Mouse (Mus musculus) MEL (cell line): Measurements from ENCODE around the gene Edil3. TPM values are rescaled to one million over a fixed set of nuclear protein-coding genes. Genes with fewer than 3 reads are reported as not detected.

Source experiments
- DNase-seq: peaks from one replicate; pipeline ENCODE4 v3.0.0; 2011; ENCODE audit warnings: low read depth, low spot score
- H3K27ac ChIP-seq: 2 replicates; pipeline ENCODE4 v1.5.1; 2012; ENCODE audit warnings: low read depth, mild to moderate bottlenecking, control low read depth, low read length, moderate library complexity; ENCODE audit not compliant: control insufficient read depth
- H3K27me3 ChIP-seq, 2 experiments: fragments of 150-350 bp in 1 of 2; sonication (generic) in 1 of 2; 2 replicates each; pipeline ENCODE4 v1.6.1; 2012; ENCODE audit warnings: low read length in 2 of 2, mild to moderate bottlenecking in 2 of 2, improper control_type of control experiment in 1 of 2, moderate library complexity in 1 of 2; ENCODE audit not compliant: insufficient read depth in 2 of 2, control insufficient read depth in 1 of 2
- H3K36me3 ChIP-seq, 2 experiments: 2 replicates each; pipeline ENCODE4 v1.6.1; 2012 to 2014; ENCODE audit warnings: low read length in 2 of 2, improper control_type of control experiment in 1 of 2, inconsistent platforms in 1 of 2, mild to moderate bottlenecking in 1 of 2; ENCODE audit not compliant: insufficient read depth in 2 of 2, control insufficient read depth in 1 of 2
- H3K4me1 ChIP-seq, 2 experiments: fragments of 150-350 bp in 1 of 2; sonication (generic) in 1 of 2; 2 replicates each; pipeline ENCODE4 v1.6.1; 2012; ENCODE audit warnings: low read length in 2 of 2, improper control_type of control experiment in 1 of 2, mild to moderate bottlenecking in 1 of 2; ENCODE audit not compliant: insufficient read depth in 2 of 2, control insufficient read depth in 1 of 2
- H3K4me3 ChIP-seq, 2 experiments: fragments of 150-350 bp in 1 of 2; sonication (generic) in 1 of 2; 2 replicates each; pipeline ENCODE4 v1.5.1; 2012; ENCODE audit warnings: low read depth in 2 of 2, low read length in 2 of 2, mild to moderate bottlenecking in 2 of 2, moderate library complexity in 2 of 2, control low read depth in 1 of 2, improper control_type of control experiment in 1 of 2; ENCODE audit not compliant: control insufficient read depth in 1 of 2, insufficient read depth in 1 of 2
- H3K79me2 ChIP-seq: 2 replicates; pipeline ENCODE4 v1.6.1; 2012; ENCODE audit warnings: mild to moderate bottlenecking, low read length, moderate library complexity; ENCODE audit not compliant: control insufficient read depth, poor library complexity, insufficient read depth
- H3K9ac ChIP-seq: 2 replicates; pipeline ENCODE4 v1.6.1; 2012; ENCODE audit warnings: low read depth, mild to moderate bottlenecking, control low read depth, low read length, moderate library complexity; ENCODE audit not compliant: control insufficient read depth, poor library complexity, severe bottlenecking
- H3K9me3 ChIP-seq: fragments of 150-350 bp; sonication (generic); replicated peaks from 2 replicates; pipeline ENCODE4 v1.6.1; 2012; ENCODE audit warnings: mild to moderate bottlenecking, low read length, improper control_type of control experiment, moderate library complexity; ENCODE audit not compliant: insufficient read depth
- CHD1 ChIP-seq: IDR thresholded peaks from 2 replicates; pipeline ENCODE4 v1.6.1; 2012; ENCODE audit warnings: low read depth, mild to moderate bottlenecking, inconsistent platforms, low read length, improper control_type of control experiment
- CHD2 ChIP-seq: IDR thresholded peaks from 2 replicates; pipeline ENCODE4 v1.6.1; 2011; ENCODE audit warnings: low read length, improper control_type of control experiment
- CTCF ChIP-seq, 3 experiments: IDR thresholded peaks in 2 of 3; conservative IDR thresholded peaks in 1 of 3; 2 replicates each; pipeline ENCODE4 v1.5.1; 2011 to 2012; ENCODE audit warnings: low read length in 3 of 3, low read depth in 2 of 3, mild to moderate bottlenecking in 2 of 3, improper control_type of control experiment in 1 of 3, inconsistent platforms in 1 of 3, mixed read lengths in 1 of 3, moderate library complexity in 1 of 3; ENCODE audit not compliant: control insufficient read depth in 1 of 3, insufficient read depth in 1 of 3, poor library complexity in 1 of 3, severe bottlenecking in 1 of 3
- ELF1 ChIP-seq: IDR thresholded peaks from 2 replicates; pipeline ENCODE4 v1.6.1; 2014; ENCODE audit warnings: low read depth, mild to moderate bottlenecking, inconsistent platforms, low read length, improper control_type of control experiment, moderate library complexity
- EP300 ChIP-seq, 2 experiments: IDR thresholded peaks; 2 replicates each; pipeline ENCODE4 v1.6.1; 2011; ENCODE audit warnings: improper control_type of control experiment in 2 of 2, low read length in 2 of 2, low read depth in 1 of 2, mild to moderate bottlenecking in 1 of 2
- ETS1 ChIP-seq: IDR thresholded peaks from 2 replicates; pipeline ENCODE4 v1.6.1; 2012; ENCODE audit warnings: low read depth, mild to moderate bottlenecking, inconsistent platforms, low read length, improper control_type of control experiment, moderate library complexity
- GABPA ChIP-seq: IDR thresholded peaks from 2 replicates; pipeline ENCODE4 v1.6.1; 2012; ENCODE audit warnings: low read depth, mild to moderate bottlenecking, inconsistent platforms, low read length, improper control_type of control experiment, moderate library complexity
- GATA1 ChIP-seq: IDR thresholded peaks from 2 replicates; pipeline ENCODE4 v1.6.1; 2011; ENCODE audit warnings: low read depth, low read length, improper control_type of control experiment
- MAX ChIP-seq: IDR thresholded peaks from 2 replicates; pipeline ENCODE4 v1.6.1; 2011; ENCODE audit warnings: low read length, improper control_type of control experiment
- MXI1 ChIP-seq: IDR thresholded peaks from 2 replicates; pipeline ENCODE4 v1.6.1; 2011; ENCODE audit warnings: mild to moderate bottlenecking, low read depth, low read length, improper control_type of control experiment
- MYB ChIP-seq: IDR thresholded peaks from 2 replicates; pipeline ENCODE4 v1.6.1; 2011; ENCODE audit warnings: mild to moderate bottlenecking, low read depth, low read length, improper control_type of control experiment
- NELFE ChIP-seq: IDR thresholded peaks from 2 replicates; pipeline ENCODE4 v1.6.1; 2011; ENCODE audit warnings: low read depth, low read length, improper control_type of control experiment
- POLR2A ChIP-seq, 2 experiments: IDR thresholded peaks; 2 replicates each; pipeline ENCODE4 v1.6.1; 2011 to 2012; ENCODE audit warnings: low read length in 2 of 2, mild to moderate bottlenecking in 2 of 2, control low read depth in 1 of 2, improper control_type of control experiment in 1 of 2, low read depth in 1 of 2, moderate library complexity in 1 of 2; ENCODE audit not compliant: control insufficient read depth in 1 of 2, insufficient read depth in 1 of 2, poor library complexity in 1 of 2
- RAD21 ChIP-seq: IDR thresholded peaks from 2 replicates; pipeline ENCODE4 v1.6.1; 2011; ENCODE audit warnings: mild to moderate bottlenecking, low read depth, low read length, improper control_type of control experiment
- RCOR1 ChIP-seq: IDR thresholded peaks from 2 replicates; pipeline ENCODE4 v1.6.1; 2012; ENCODE audit warnings: low read depth, mild to moderate bottlenecking, inconsistent platforms, low read length, improper control_type of control experiment
- TAL1 ChIP-seq: IDR thresholded peaks from 2 replicates; pipeline ENCODE4 v1.6.1; 2012; ENCODE audit warnings: mild to moderate bottlenecking, inconsistent platforms, low read length, moderate library complexity, mixed read lengths
- UBTF ChIP-seq: IDR thresholded peaks from 2 replicates; pipeline ENCODE4 v1.6.1; 2012; ENCODE audit warnings: low read depth, mild to moderate bottlenecking, inconsistent platforms, low read length, improper control_type of control experiment, moderate library complexity, borderline replicate concordance; ENCODE audit not compliant: insufficient read depth
- ZC3H11A ChIP-seq: IDR thresholded peaks from 2 replicates; pipeline ENCODE4 v1.6.1; 2012; ENCODE audit warnings: low read depth, mild to moderate bottlenecking, inconsistent platforms, low read length, improper control_type of control experiment
- ZMIZ1 ChIP-seq: IDR thresholded peaks from 2 replicates; pipeline ENCODE4 v1.6.1; 2012; ENCODE audit warnings: low read depth, mild to moderate bottlenecking, inconsistent platforms, low read length, improper control_type of control experiment, moderate library complexity
- polyA plus RNA-seq, 2 experiments: library from polyadenylated mRNA; stranded (reverse) in 1 of 2; unstranded in 1 of 2; fragments of >175 nt in 1 of 2; fragments of >200 nt in 1 of 2; gene quantifications; 2 replicates each; pipeline versions ENCODE4 v1.2.1 to v1.2.4; 2012; ENCODE audit warnings: low replicate concordance in 2 of 2, low read depth in 1 of 2; ENCODE audit not compliant: insufficient read length in 2 of 2, insufficient read depth in 1 of 2, missing spikeins in 1 of 2
- total RNA-seq: library from RNA; depleted of rRNA; stranded (reverse); fragments of 300-350 nt; gene quantifications from 2 replicates; pipeline ENCODE4 v1.2.3, GENCODE M21; 2012; rRNA removed

The Edil3 gene
- total RNA-seq (not detected in 2 replicates), polyA plus RNA-seq (not detected)

DNA sequence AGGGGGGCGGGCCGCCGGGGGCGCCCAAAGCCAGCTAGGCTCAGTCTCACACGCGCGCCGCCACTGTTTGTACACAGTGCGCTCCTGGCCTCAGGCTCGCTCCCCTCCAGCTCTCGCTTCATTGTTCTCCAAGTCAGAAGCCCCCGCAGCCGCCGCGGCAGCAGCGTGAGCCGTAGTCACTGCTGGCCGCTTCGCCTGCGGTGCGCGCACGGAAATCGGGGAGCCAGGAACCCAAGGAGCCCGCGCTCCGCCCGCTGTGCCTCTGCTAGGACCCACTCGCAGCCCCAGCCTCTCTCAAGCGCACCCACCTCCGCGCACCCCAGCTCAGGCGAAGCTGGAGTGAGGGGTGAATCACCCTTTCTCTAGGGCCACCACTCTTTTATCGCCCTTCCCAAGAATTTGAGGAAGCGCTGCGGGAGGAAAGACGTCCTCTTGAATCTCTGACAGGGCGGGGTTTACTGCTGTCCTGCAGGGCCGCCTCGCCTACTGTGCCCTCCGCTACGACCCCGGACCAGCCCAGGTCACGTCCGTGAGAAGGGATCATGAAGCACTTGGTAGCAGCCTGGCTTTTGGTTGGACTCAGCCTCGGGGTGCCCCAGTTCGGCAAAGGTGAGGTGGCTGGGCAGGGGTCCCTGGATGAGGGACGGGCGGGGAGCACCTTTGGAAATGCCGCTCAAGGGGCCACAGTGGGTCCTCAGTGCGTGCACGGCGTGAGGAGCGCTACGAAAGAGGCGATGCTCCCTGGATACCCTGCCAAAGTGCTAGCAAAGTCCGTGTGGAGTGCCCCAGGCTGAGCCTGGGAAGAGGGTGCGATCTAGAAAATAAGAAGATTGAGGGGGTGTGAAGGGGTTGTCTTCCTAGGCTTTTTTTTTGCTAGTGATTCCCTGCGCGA lies at the start of gene Edil3:
Gene Edil3, plus strand, starts transcription at position 33 of the 892 bp plus-strand sequence.
- H3K4me3 ChIP-seq: no peak within 1 kb of the TSS
- no peak for DNase-seq
- no peak for TF ChIP-seq GABPA
- no peak for TF ChIP-seq ZC3H11A
- no peak for TF ChIP-seq MAX
- no peak for TF ChIP-seq ETS1
- no peak for TF ChIP-seq GATA1
- TF ChIP-seq CHD1: no peak
- TF ChIP-seq CHD2: no peak
- no peak for TF ChIP-seq NELFE
- no peak for TF ChIP-seq RCOR1
- TF ChIP-seq TAL1: no peak
- no peak for TF ChIP-seq CTCF (IDR thresholded peaks at IDR 0.05 in 2 of 3, conservative IDR thresholded peaks at IDR 0.05 in 1 of 3; ENCODE audit: control insufficient read depth in 1 of 3, insufficient read depth in 1 of 3, low read depth in 2 of 3, low read length in 3 of 3, poor library complexity in 1 of 3, severe bottlenecking in 1 of 3)
- TF ChIP-seq UBTF: no peak
- no peak for TF ChIP-seq ZMIZ1
- no peak for TF ChIP-seq EP300 (IDR thresholded peaks at IDR 0.05; ENCODE audit: low read depth in 1 of 2, low read length in 2 of 2)
- no peak for TF ChIP-seq ELF1
- TF ChIP-seq, all 39 proteins: peak for 0

DNA sequence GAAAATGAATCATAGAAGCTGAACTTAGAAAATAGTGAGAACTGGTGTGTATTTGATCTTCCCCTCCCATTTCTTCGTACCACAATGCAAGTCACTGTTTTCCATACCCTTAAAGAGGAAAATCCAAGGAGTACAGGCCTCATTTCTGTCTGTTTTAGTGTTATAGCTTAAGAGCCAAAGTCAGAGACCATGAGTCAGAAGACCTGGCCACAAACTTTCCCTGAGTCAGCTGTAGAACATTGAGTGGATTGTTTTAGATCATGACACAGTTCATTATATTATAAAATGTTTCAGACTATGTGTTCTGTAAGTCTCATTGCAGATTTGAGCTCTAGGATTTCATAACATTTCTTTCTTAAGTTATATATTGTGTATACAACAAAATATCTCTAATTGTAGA lies 22.1 kb upstream of the Edil3 start:
- Histone ChIP-seq H3K27ac (no peak overlapping the region), H3K79me2 (no peaks in the 10 kb centered on the region), H3K4me1 (no peaks in the 10 kb centered on the region; a peak in 1 of 4 replicates), H3K27me3 (no peaks in the 10 kb centered on the region), H3K36me3 (no peaks in the 10 kb centered on the region), H3K9ac (no peak overlapping the region), H3K9me3 (no peaks in the 10 kb centered on the region), H3K4me3 (no peak overlapping the region)
- no peak for DNase-seq
- TF ChIP-seq MXI1 (no peak), UBTF (no peak), RCOR1 (no peak), RAD21 (no peak), CTCF (IDR thresholded peaks at IDR 0.05 in 2 of 3, conservative IDR thresholded peaks at IDR 0.05 in 1 of 3; ENCODE audit: control insufficient read depth in 1 of 3, insufficient read depth in 1 of 3, low read depth in 2 of 3, low read length in 3 of 3, poor library complexity in 1 of 3, severe bottlenecking in 1 of 3) (no peak), ZMIZ1 (no peak), MYB (no peak), GATA1 (no peak), NELFE (no peak), TAL1 (no peak), CHD1 (no peak), POLR2A (IDR thresholded peaks at IDR 0.05; ENCODE audit: control insufficient read depth in 1 of 2, insufficient read depth in 1 of 2, low read depth in 1 of 2, low read length in 2 of 2, poor library complexity in 1 of 2) (no peak)

More for the DNA sequence above, at the start of gene Edil3:
- Histone ChIP-seq H3K4me1 (no peaks in the 10 kb centered on the region), H3K27me3 (no peaks in the 10 kb centered on the region), H3K27ac (no peak within 1 kb of the TSS), H3K36me3 (no peaks in the 10 kb centered on the region), H3K9me3 (no peaks in the 10 kb centered on the region), H3K9ac (no peak within 1 kb of the TSS), H3K79me2 (no peaks in the 10 kb centered on the region)
